Mouse (Mus musculus) NIH3T3 (cell line): Measurements from ENCODE around the gene Olfr16.

ENCODE experiments used
- DNase-seq: peaks from one replicate; pipeline ENCODE4 v3.0.0-alpha.2; 2012; ENCODE audit warnings: low read depth

Gene Olfr16

GRCm38 (mm10) chr1:172950160-172950559 lies at the start of gene Olfr16:
TSS of gene Olfr16 (plus strand) at chr1:172950409.
- no peak for DNase-seq

- no peak for DNase-seq
Measured at GRCm38 (mm10) chr1:172903313-172903712, 46.9 kb upstream of the Olfr16 start.

- DNase-seq = no peak
Measured at GRCm38 (mm10) chr1:172917115-172917514, 33.1 kb upstream of the Olfr16 start.

DNA sequence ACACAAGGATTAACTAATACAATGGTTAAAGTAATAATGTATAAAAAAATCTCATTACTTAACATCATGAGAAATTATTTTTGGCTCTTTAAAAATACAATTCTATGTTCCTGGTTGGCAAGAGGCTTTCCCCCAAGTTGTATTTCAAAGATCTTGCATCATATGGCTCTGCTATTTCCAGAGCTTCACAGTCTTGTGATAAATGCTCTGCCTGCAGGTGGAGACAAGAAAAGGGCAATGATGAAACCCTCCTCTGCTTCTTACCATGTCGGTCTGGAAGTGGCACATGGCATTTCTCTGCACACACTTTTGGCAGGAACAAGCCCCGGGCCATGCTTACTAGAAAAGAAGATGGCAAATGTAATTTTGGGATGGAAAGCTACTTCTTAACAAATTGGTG lies 31.8 kb upstream of the Olfr16 start:
- no peak for DNase-seq

DNA sequence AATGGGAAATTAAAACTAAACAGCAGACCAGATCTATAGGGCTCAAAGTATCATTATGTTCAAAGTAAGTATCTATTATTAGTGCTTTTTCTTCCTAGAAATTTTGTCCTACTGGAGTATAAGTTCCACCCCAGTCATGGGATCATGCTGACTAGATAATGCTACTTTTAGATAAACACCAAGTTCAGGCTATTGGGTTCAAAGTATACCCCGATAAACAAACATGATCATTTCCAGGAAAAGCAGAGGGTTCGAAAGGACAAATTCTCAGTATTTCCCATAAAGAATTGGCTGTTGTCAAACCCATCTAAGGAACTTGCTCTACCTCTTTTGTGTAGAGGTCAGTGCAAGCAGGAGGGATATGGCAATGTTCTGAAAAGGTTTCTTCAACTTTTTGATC lies 18.0 kb upstream of the Olfr16 start:
- no peak for DNase-seq

- no peak for DNase-seq
Measured at GRCm38 (mm10) chr1:172951171-172951720, 1.0 kb downstream of the Olfr16 start.

DNA sequence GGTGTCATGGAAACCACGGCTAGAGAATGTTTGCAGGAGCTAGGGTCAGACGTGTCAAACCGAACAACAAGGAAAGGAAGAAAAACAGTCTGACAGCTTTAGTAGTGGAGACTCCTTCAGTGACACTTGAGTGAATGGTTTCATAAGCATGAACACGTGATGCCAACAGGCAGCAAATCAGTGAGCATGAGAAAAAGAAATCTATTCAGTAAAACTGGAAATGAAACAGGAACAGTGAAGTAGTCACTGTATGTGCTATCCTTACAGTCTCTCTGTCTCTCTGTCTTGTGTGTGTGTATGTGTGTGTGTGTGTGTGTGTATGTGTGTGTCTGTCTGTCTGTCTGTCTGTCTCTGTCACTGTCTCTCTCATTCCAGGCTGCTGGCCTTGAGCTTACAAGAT lies 5.2 kb downstream of the Olfr16 start:
- DNase-seq = no peak

GRCm38 (mm10) chr1:172960452-172960851 lies 10.2 kb downstream of the Olfr16 start:
- peak; percentile 33 for DNase-seq

DNA sequence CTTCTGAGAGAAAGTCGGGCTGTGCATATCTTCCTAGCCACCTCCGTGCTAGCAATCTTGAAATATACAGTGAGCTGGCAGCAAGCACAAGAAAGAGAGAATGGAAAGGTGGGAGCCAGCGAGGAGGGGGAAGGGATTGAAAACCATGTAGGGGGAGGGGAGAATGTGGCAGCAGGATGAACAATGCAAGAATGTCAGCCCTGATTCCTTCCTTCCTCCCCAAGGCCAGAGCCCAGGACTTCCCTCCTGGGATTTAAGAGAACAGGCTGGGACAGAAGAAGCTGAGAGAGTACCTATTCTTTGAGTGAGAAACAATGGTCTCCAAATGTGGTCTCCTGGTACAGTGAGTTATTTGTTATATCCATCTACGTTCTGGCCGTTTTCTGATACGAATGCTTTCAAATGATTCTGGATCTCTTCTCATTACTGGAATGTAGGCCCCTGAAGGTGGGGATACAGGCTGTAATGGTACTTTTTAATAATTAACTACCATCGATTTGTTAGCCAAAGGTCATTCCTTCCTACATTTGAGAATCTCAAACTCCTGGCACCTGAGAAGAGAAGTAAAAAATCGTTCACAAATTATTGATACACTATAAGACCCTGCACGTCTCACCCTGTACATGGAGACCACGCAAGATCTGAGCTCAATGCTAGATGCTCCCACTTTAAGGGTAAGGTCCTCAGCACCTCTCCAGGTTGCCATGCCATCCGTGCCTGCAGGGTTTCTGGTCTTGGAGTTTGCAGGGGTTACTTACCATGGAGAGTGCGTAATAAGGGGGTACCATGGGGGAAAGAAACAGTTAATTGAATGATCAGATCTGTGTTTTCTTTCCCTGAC lies 39.8 kb downstream of the Olfr16 start:
- DNase-seq = no peak

GRCm38 (mm10) chr1:172990635-172991009 lies 40.4 kb downstream of the Olfr16 start:
- DNase-seq = no peak
